Mouse (Mus musculus) CH12.LX (cell line): ENCODE measurements at regions not wholly inside any gene's neighbourhood (a gene's known extent, or its start where the extent isn't known, plus 50 kb on each side); places are given as distances from the start of the nearest gene placed in this dataset.

Experiments used
- DNase-seq: peaks from one replicate; pipeline ENCODE4 v3.0.0-alpha.2; 2013; ENCODE audit errors: extremely low read depth
- H3K27ac ChIP-seq: 2 replicates; pipeline ENCODE4 v1.5.1; 2012; ENCODE audit warnings: low read depth, mild to moderate bottlenecking, control low read depth, moderate library complexity; ENCODE audit not compliant: insufficient read depth
- H3K27me3 ChIP-seq: replicated peaks from 2 replicates; pipeline ENCODE3; 2012; ENCODE audit warnings: inconsistent platforms
- H3K36me3 ChIP-seq, 2 experiments: replicated peaks in 1 of 2; 2 replicates each; pipeline versions ENCODE3 to v1.6.1; 2012; ENCODE audit warnings: inconsistent platforms in 1 of 2, low read length in 1 of 2, mild to moderate bottlenecking in 1 of 2, mixed read lengths in 1 of 2, moderate library complexity in 1 of 2; ENCODE audit not compliant: control insufficient read depth in 1 of 2, insufficient read depth in 1 of 2
- H3K4me1 ChIP-seq, 2 experiments: 2 replicates each; pipeline ENCODE4 v1.6.1; 2012; ENCODE audit warnings: inconsistent platforms in 1 of 2, moderate library complexity in 1 of 2; ENCODE audit not compliant: insufficient read depth in 2 of 2, control insufficient read depth in 1 of 2
- H3K4me2 ChIP-seq: 2 replicates; pipeline ENCODE4 v1.6.1; 2012; ENCODE audit warnings: low read depth, mild to moderate bottlenecking, control low read depth; ENCODE audit not compliant: poor library complexity, insufficient read depth, severe bottlenecking
- H3K4me3 ChIP-seq, 3 experiments: fragments of 150-350 bp in 1 of 3; sonication (generic) in 1 of 3; replicated peaks in 1 of 3; 2 replicates each; pipeline versions ENCODE3 to v1.5.1; 2011 to 2012; ENCODE audit warnings: low read depth in 2 of 3, low read length in 2 of 3, mild to moderate bottlenecking in 2 of 3, moderate library complexity in 2 of 3, control low read depth in 1 of 3, improper control_type of control experiment in 1 of 3, inconsistent platforms in 1 of 3, mixed read lengths in 1 of 3; ENCODE audit not compliant: poor library complexity in 1 of 3
- H3K79me2 ChIP-seq: replicated peaks from 2 replicates; pipeline ENCODE4 v1.6.1; 2012; ENCODE audit warnings: mild to moderate bottlenecking, moderate library complexity; ENCODE audit not compliant: control insufficient read depth, poor library complexity, insufficient read depth, severe bottlenecking; ENCODE audit errors: extremely low read depth
- H3K9ac ChIP-seq: 2 replicates; pipeline ENCODE4 v1.6.1; 2012; ENCODE audit warnings: low read depth, mild to moderate bottlenecking, control low read depth, moderate library complexity; ENCODE audit not compliant: insufficient read depth
- H3K9me3 ChIP-seq: replicated peaks from 2 replicates; pipeline ENCODE3; 2012; ENCODE audit warnings: low read length, inconsistent platforms, mixed read lengths
- CHD1 ChIP-seq: IDR thresholded peaks from 2 replicates; pipeline ENCODE4 v1.6.1; 2012; ENCODE audit warnings: low read depth, low read length, improper control_type of control experiment, inconsistent platforms
- CHD2 ChIP-seq: IDR thresholded peaks from 2 replicates; pipeline ENCODE4 v1.6.1; 2011; ENCODE audit warnings: low read length, improper control_type of control experiment
- ELF1 ChIP-seq: IDR thresholded peaks from 2 replicates; pipeline ENCODE4 v1.6.1; 2014; ENCODE audit warnings: low read depth, mild to moderate bottlenecking, inconsistent platforms, low read length, improper control_type of control experiment
- GABPA ChIP-seq: IDR thresholded peaks from 2 replicates; pipeline ENCODE4 v1.6.1; 2012; ENCODE audit warnings: low read depth, low read length, improper control_type of control experiment, inconsistent platforms; ENCODE audit not compliant: insufficient replicate concordance
- IRF4 ChIP-seq: IDR thresholded peaks from 2 replicates; pipeline ENCODE4 v1.6.1; 2014; ENCODE audit warnings: low read depth, mild to moderate bottlenecking, inconsistent platforms, low read length, improper control_type of control experiment
- JUN ChIP-seq: IDR thresholded peaks from 2 replicates; pipeline ENCODE4 v1.6.1; 2011; ENCODE audit warnings: low read depth, mild to moderate bottlenecking, low read length, improper control_type of control experiment, moderate library complexity; ENCODE audit not compliant: insufficient read depth
- KAT2A ChIP-seq: IDR thresholded peaks from 2 replicates; pipeline ENCODE4 v1.6.1; 2012; ENCODE audit warnings: low read length, improper control_type of control experiment, inconsistent platforms; ENCODE audit not compliant: insufficient replicate concordance
- MAX ChIP-seq: IDR thresholded peaks from 2 replicates; pipeline ENCODE4 v1.6.1; 2011; ENCODE audit warnings: low read length, improper control_type of control experiment
- MYC ChIP-seq: IDR thresholded peaks from 2 replicates; pipeline ENCODE4 v1.6.1; 2011; ENCODE audit warnings: low read depth, mild to moderate bottlenecking, improper control_type of control experiment, low read length
- NELFE ChIP-seq: IDR thresholded peaks from 2 replicates; pipeline ENCODE4 v1.6.1; 2011; ENCODE audit warnings: low read depth, low read length, improper control_type of control experiment
- NRF1 ChIP-seq: IDR thresholded peaks from 2 replicates; pipeline ENCODE4 v1.6.1; 2014; ENCODE audit warnings: low read depth, mild to moderate bottlenecking, inconsistent platforms, low read length, improper control_type of control experiment, moderate library complexity
- PAX5 ChIP-seq: IDR thresholded peaks from 2 replicates; pipeline ENCODE4 v1.6.1; 2012; ENCODE audit warnings: low read length, inconsistent platforms, mixed read lengths
- SIN3A ChIP-seq: IDR thresholded peaks from 2 replicates; pipeline ENCODE4 v1.6.1; 2012; ENCODE audit warnings: low read length, improper control_type of control experiment, inconsistent platforms
- TCF12 ChIP-seq: IDR thresholded peaks from 2 replicates; pipeline ENCODE4 v1.6.1; 2014; ENCODE audit warnings: low read depth, mild to moderate bottlenecking, inconsistent platforms, low read length, improper control_type of control experiment
- UBTF ChIP-seq: IDR thresholded peaks from 2 replicates; pipeline ENCODE4 v1.6.1; 2012; ENCODE audit warnings: low read depth, mild to moderate bottlenecking, inconsistent platforms, low read length, improper control_type of control experiment, moderate library complexity
- USF1 ChIP-seq: IDR thresholded peaks from 2 replicates; pipeline ENCODE4 v1.6.1; 2014; ENCODE audit warnings: low read depth, mild to moderate bottlenecking, inconsistent platforms, low read length, improper control_type of control experiment
- USF2 ChIP-seq: conservative IDR thresholded peaks from 2 replicates; pipeline ENCODE4 v1.6.1; 2011; ENCODE audit warnings: low read depth, low read length, improper control_type of control experiment
- ZC3H11A ChIP-seq: IDR thresholded peaks from 2 replicates; pipeline ENCODE4 v1.6.1; 2012; ENCODE audit warnings: low read depth, mild to moderate bottlenecking, inconsistent platforms, low read length, improper control_type of control experiment
- ZKSCAN1 ChIP-seq: IDR thresholded peaks from 2 replicates; pipeline ENCODE4 v1.6.1; 2012; ENCODE audit warnings: low read depth, inconsistent platforms, low read length, improper control_type of control experiment, borderline replicate concordance
- dilution Hi-C: fragments of 300-500 bp; cut with MboI; formaldehyde crosslinking; loops from 2 replicates; pipeline ENCODE4 v1.14.3; 2020; ENCODE audit warnings: low sequenced_read_pairs; ENCODE audit not compliant: extremely low pct_unique_long_range_greater_than_20kb, extremely low pct_ligation_motif_present
- in situ Hi-C: fragments of 300-500 bp; cut with MboI; formaldehyde crosslinking; loops from 3 replicates; pipeline ENCODE4 v1.14.3; 2019; ENCODE audit warnings: low sequenced_read_pairs, low pct_ligation_motif_present, low pct_unique_long_range_greater_than_20kb, mixed read lengths

- peaks cover 2% of the 10 kb centered on the region for H3K9me3 ChIP-seq
- DNase-seq, result no peak
- no peak overlapping the region for H3K27ac ChIP-seq
- TF ChIP-seq TCF12 (no peak), SIN3A (no peak), UBTF (no peak), GABPA (no peak), CHD2 (no peak), NRF1 (no peak), ZC3H11A (no peak), MYC (no peak), JUN (no peak), PAX5 (no peak), USF2 (no peak), MAX (no peak), ZKSCAN1 (no peak), USF1 (no peak), NELFE (no peak), KAT2A (no peak)
- no peaks in the 10 kb centered on the region for H3K36me3 ChIP-seq
- dilution Hi-C loops (no loop called here), in situ Hi-C loops (no loop called here)
- H3K79me2 ChIP-seq, result no peaks in the 10 kb centered on the region
- no peak overlapping the region for H3K4me3 ChIP-seq
- no peaks in the 10 kb centered on the region for H3K4me1 ChIP-seq
- peaks cover 65% of the 10 kb centered on the region for H3K27me3 ChIP-seq
- no peak overlapping the region for H3K9ac ChIP-seq
- no peak overlapping the region for H3K4me2 ChIP-seq
These were observed 86.4 kb upstream of the Hsd17b12 start for GRCm38 (mm10) chr2:94244140-94244539.

DNA sequence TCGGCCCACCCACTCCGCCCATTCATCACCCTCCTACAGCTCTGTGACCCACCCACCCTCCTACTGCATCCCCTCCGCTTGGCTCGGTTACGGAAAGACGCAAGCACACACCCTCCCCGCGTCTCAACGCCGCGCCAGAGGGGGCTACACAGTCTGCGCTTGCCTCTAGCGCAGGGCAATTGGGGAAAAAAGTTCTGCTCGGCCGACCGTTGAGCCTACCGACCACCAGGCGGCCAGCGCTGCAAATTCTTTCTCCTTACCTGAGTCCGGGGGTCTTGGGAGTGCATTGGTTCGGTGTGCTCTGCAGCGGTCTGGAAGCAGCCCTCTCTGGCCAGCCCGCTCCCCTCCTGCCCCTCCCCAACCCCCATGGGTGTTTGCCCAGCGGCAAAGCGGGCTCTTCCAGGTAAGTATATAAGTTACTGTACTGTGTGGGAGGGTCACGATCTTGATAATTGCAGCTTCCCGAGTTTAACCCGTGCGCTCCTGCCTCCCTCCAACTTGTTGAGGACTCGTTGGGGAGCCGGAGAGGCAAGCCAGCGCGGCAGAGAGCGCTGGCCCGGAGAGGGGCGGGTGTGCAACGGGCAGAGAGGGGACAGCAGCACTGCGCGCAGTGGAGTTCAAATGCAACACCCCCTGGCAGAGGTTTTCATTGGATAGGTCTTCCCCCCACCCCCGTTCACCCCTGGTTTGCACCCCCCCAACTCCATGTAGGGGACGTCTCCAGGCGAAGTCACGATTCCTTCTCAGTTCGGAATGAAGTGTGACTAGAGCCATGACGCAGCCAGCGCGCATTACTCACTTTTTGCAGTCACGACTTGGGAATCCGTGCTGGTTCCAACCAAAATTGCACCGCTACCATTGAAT lies 85.5 kb upstream of the Hsd17b12 start:
- dilution Hi-C loops, result no loop called here
- Histone ChIP-seq H3K27me3 (peaks cover 56% of the 10 kb centered on the region), H3K4me3 (no peak overlapping the region), H3K27ac (no peak overlapping the region), H3K9ac (no peak overlapping the region), H3K36me3 (no peaks in the 10 kb centered on the region), H3K9me3 (peaks cover 2% of the 10 kb centered on the region), H3K79me2 (no peaks in the 10 kb centered on the region), H3K4me2 (no peak overlapping the region), H3K4me1 (no peaks in the 10 kb centered on the region)
- TF ChIP-seq PAX5, result no peak
- no peak for TF ChIP-seq KAT2A
- no peak for TF ChIP-seq MAX
- no peak for TF ChIP-seq CHD1
- TF ChIP-seq IRF4, result no peak
- no peak for TF ChIP-seq ELF1
- in situ Hi-C loops, result no loop called here
- DNase-seq, result no peak
